Mouse (Mus musculus) bone marrow macrophage, adult 2 months (primary cell): ENCODE results near the gene 1810009A15Rik. TPM values are rescaled to one million over a fixed set of nuclear protein-coding genes. Genes with fewer than 3 reads are reported as not detected.
"Not testable (repeated sequence)": the region's sequence is repeated elsewhere in the genome, so short reads cannot be mapped to it uniquely, and the experiment has no call there.

Source experiments
- H3K27ac ChIP-seq: 2 replicates; pipeline ENCODE4 v1.5.1; 2012; ENCODE audit warnings: low read depth, low read length; ENCODE audit not compliant: insufficient read depth
- H3K4me1 ChIP-seq: 2 replicates; pipeline ENCODE4 v1.6.1; 2012; ENCODE audit warnings: low read length; ENCODE audit not compliant: control insufficient read depth, insufficient read depth
- H3K4me3 ChIP-seq: 2 replicates; pipeline ENCODE4 v1.5.1; 2012; ENCODE audit warnings: mild to moderate bottlenecking, low read length, moderate library complexity; ENCODE audit not compliant: insufficient read depth
- CTCF ChIP-seq: IDR thresholded peaks from 2 replicates; pipeline ENCODE4 v1.5.1; 2012; ENCODE audit warnings: low read depth, mild to moderate bottlenecking, low read length, moderate library complexity
- POLR2A ChIP-seq: IDR thresholded peaks from 2 replicates; pipeline ENCODE4 v1.6.1; 2012; ENCODE audit warnings: mild to moderate bottlenecking, low read depth, low read length, borderline replicate concordance
- polyA plus RNA-seq: library from polyadenylated mRNA; stranded (reverse); fragments of >200 nt; gene quantifications from 2 replicates; pipeline ENCODE4 v1.2.4, GENCODE M21; 2012; ENCODE audit not compliant: missing spikeins, insufficient read depth, insufficient read length

Gene 1810009A15Rik
- polyA plus RNA-seq, 1 experiment: 43.1 TPM

GRCm38 (mm10) chr19:8852236-8852928 is 36.3 kb upstream of the 1810009A15Rik start:
- TF ChIP-seq POLR2A (no peak), CTCF (no peak)
- H3K27ac ChIP-seq: no peak overlapping the region

GRCm38 (mm10) chr19:8853117-8853516 is 35.5 kb upstream of the 1810009A15Rik start:
- TF ChIP-seq CTCF (no peak), POLR2A (no peak)
- no peak overlapping the region for H3K4me3 ChIP-seq
- no peak overlapping the region for H3K27ac ChIP-seq
- peaks cover 15% of the 10 kb centered on the region for H3K4me1 ChIP-seq

More at GRCm38 (mm10) chr19:8852236-8852928, 36.3 kb upstream of the 1810009A15Rik start:
- H3K4me1 ChIP-seq: peaks cover 15% of the 10 kb centered on the region
- no peak overlapping the region for H3K4me3 ChIP-seq

- TF ChIP-seq CTCF (peak; percentile 32; the same call in 1 of the 2 replicates), POLR2A (no peak)
- no peak overlapping the region for H3K4me3 ChIP-seq
Measured at GRCm38 (mm10) chr19:8857689-8858088, 31.0 kb upstream of the 1810009A15Rik start.

GRCm38 (mm10) chr19:8859018-8859417 is 29.6 kb upstream of the 1810009A15Rik start:
- peaks cover 7% of the 10 kb centered on the region for H3K4me1 ChIP-seq
- no peak overlapping the region for H3K4me3 ChIP-seq
- H3K27ac ChIP-seq: no peak overlapping the region
- TF ChIP-seq CTCF (no peak), POLR2A (no peak)

More at GRCm38 (mm10) chr19:8857689-8858088, 31.0 kb upstream of the 1810009A15Rik start:
- Histone ChIP-seq H3K27ac (no peak overlapping the region), H3K4me1 (peaks cover 5% of the 10 kb centered on the region)

- Histone ChIP-seq H3K27ac (no peak overlapping the region), H3K4me3 (no peak overlapping the region), H3K4me1 (peaks cover 2% of the 10 kb centered on the region; the same call in 1 of the 2 replicates)
- no peak for TF ChIP-seq POLR2A
- TF ChIP-seq CTCF: no peak
Measured at GRCm38 (mm10) chr19:8864265-8864664, 24.4 kb upstream of the 1810009A15Rik start.

GRCm38 (mm10) chr19:8870381-8870780 is 18.3 kb upstream of the 1810009A15Rik start:
- H3K4me3 ChIP-seq, H3K27ac ChIP-seq: not testable (repeated sequence)
- peaks cover 13% of the 10 kb centered on the region for H3K4me1 ChIP-seq

GRCm38 (mm10) chr19:8870838-8871237 is 17.8 kb upstream of the 1810009A15Rik start:
- no peak for TF ChIP-seq CTCF
- TF ChIP-seq POLR2A: no peak
- peaks cover 13% of the 10 kb centered on the region for H3K4me1 ChIP-seq
- H3K4me3 ChIP-seq: peak overlapping the region; percentile 98
- H3K27ac ChIP-seq: peak overlapping the region; percentile 60

GRCm38 (mm10) chr19:8871267-8872186 is 17.1 kb upstream of the 1810009A15Rik start, which contains the start of gene Ubxn1:
Gene Ubxn1, plus strand, starts transcription at chr19:8871496.
- H3K27ac ChIP-seq: peak within 1 kb of the TSS; percentile 74
- H3K4me3 ChIP-seq: peak within 1 kb of the TSS; percentile 98
- TF ChIP-seq POLR2A: 0 out of 2 replicates have a peak, but pooled peaks have one; percentile 50
- TF ChIP-seq CTCF: no peak
- peaks cover 13% of the 10 kb centered on the region for H3K4me1 ChIP-seq

- peaks cover 13% of the 10 kb centered on the region for H3K4me1 ChIP-seq
- TF ChIP-seq CTCF (no peak), POLR2A (no peak)
- peak overlapping the region; percentile 74 for H3K27ac ChIP-seq
- peak overlapping the region; percentile 98 for H3K4me3 ChIP-seq
Measured at GRCm38 (mm10) chr19:8872266-8872840, 16.3 kb upstream of the 1810009A15Rik start.
